Mouse (Mus musculus) liver, adult 2 months (tissue): Measurements from ENCODE around the gene Brk1.

Experiments used
- CTCF ChIP-seq: fragments of 200-500 bp; IDR thresholded peaks from 2 replicates; pipeline ENCODE4 v1.5.1; 2011; ENCODE audit warnings: low read depth, low read length, control low read depth
- POLR2A ChIP-seq: fragments of 200-500 bp; IDR thresholded peaks from 2 replicates; pipeline ENCODE4 v1.6.1; 2011; ENCODE audit warnings: low read length, control low read depth; ENCODE audit not compliant: insufficient read depth; ENCODE audit errors: extremely low read depth

GRCm38 (mm10) chr6:113638302-113639040 lies 33.9 kb downstream of the Brk1 start, which contains the start of gene Irak2:
- peak; percentile 98 for TF ChIP-seq CTCF
- TF ChIP-seq POLR2A = peak; percentile 89
